Mouse (Mus musculus): ENCODE results near the gene Ier3. TPM values are rescaled to one million over a fixed set of nuclear protein-coding genes. Genes with fewer than 3 reads are reported as not detected.

The Ier3 gene
- total and polyA plus RNA-seq, 2 experiments from 2014 or later = 19.4 TPM

DNA sequence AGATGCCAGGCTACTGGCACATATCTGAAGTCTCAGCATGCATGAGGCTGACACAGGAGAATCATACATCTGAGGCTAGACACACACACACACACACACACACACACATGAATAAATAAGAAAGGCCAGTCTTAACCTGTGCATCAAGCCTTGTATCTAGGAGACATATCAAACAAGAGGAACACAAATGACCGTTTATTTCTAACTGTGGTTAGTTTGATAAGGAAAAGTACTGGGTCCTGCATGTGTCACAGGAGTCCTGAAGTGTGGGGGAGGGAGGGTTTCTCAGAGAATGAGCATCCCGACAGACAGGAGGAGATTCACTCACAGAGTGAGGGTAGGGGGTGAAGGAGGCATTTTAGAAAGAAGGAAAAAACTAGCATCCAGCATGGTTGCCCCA is 26.4 kb upstream of the Ier3 start:
- Histone ChIP-seq H3K9ac (replicated peaks; ENCODE audit: low read length) (no peak overlapping the region), H3K9me3 (ENCODE audit: low read length) (no peaks in the 10 kb centered on the region), H3K36me3 (ENCODE audit: insufficient read depth, low read length) (no peaks in the 10 kb centered on the region), H3K27ac (no peak overlapping the region), H3K4me1 (ENCODE audit: insufficient read depth, low read length) (no peaks in the 10 kb centered on the region), H3K4me2 (ENCODE audit: low read depth, low read length) (no peak overlapping the region), H3K4me3 (ENCODE audit: low read length) (no peak overlapping the region), H3K27me3 (ENCODE audit: insufficient read depth, low read length) (no peaks in the 10 kb centered on the region)
- no peak for ATAC-seq
- no peak for TF ChIP-seq CTCF (IDR thresholded peaks at IDR 0.05; ENCODE audit: low read depth)
- no peak for DNase-seq (ENCODE audit: low spot score)
- 55% methylated on average over 2 of the region's 2 CpGs for WGBS

DNA sequence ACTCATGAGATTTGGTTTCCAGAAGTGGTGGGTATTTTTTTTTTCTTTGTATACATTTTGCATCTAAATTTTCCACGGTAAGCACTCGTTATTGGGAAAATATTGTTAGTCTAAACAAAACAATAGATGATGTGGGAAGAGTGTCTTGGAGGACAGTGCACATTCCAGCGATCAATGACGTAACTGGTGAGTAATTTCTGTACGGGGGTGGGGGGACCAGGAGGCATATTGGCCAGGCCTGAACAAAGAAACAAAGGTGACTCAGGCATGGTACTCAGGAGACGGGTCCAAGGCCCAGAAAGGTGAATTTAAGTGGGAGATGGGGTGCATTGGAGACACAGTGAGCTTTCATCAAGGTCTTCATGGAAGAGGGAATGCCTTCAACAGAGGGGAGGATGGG is 25.8 kb upstream of the Ier3 start:
- H3K9ac ChIP-seq (replicated peaks; ENCODE audit: low read length) = no peak overlapping the region
- no peak overlapping the region for H3K27ac ChIP-seq
- ATAC-seq = no peak
- H3K4me1 ChIP-seq (ENCODE audit: insufficient read depth, low read length) = no peaks in the 10 kb centered on the region
- H3K4me3 ChIP-seq (ENCODE audit: low read length) = no peak overlapping the region
- TF ChIP-seq CTCF (IDR thresholded peaks at IDR 0.05; ENCODE audit: low read depth) = no peak
- H3K9me3 ChIP-seq (ENCODE audit: low read length) = no peaks in the 10 kb centered on the region
- no peaks in the 10 kb centered on the region for H3K27me3 ChIP-seq (ENCODE audit: insufficient read depth, low read length)
- DNase-seq (ENCODE audit: low spot score) = no peak
- no peaks in the 10 kb centered on the region for H3K36me3 ChIP-seq (ENCODE audit: insufficient read depth, low read length)
- no peak overlapping the region for H3K4me2 ChIP-seq (ENCODE audit: low read depth, low read length)
- WGBS = 69% methylated on average over 6 of the region's 6 CpGs

DNA sequence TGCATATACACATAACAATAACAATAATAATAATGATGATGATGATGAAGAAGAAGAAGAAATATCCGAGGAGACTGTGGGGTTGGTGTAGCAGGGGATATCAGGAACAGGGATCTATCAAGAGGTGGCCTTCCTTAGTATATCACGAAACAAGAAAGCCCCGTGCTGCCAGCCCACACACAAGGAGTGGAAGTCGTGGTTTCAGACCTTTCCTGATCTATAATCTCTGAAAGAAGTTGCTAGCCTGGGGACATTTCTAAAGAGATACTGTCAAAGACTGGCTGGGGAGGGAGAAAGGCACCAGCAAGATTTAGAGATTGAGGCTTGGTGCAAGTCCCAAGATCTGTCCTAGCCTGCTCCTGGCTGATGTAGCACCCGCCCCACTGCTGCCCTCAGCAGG is 24.6 kb upstream of the Ier3 start:
- H3K9me3 ChIP-seq (ENCODE audit: low read length) = no peaks in the 10 kb centered on the region
- H3K27me3 ChIP-seq (ENCODE audit: insufficient read depth, low read length) = no peaks in the 10 kb centered on the region
- no peak overlapping the region for H3K27ac ChIP-seq
- H3K4me3 ChIP-seq (ENCODE audit: low read length) = no peak overlapping the region
- no peak overlapping the region for H3K9ac ChIP-seq (replicated peaks; ENCODE audit: low read length)
- no peaks in the 10 kb centered on the region for H3K4me1 ChIP-seq (ENCODE audit: insufficient read depth, low read length)
- no peak overlapping the region for H3K4me2 ChIP-seq (ENCODE audit: low read depth, low read length)
- H3K36me3 ChIP-seq (ENCODE audit: insufficient read depth, low read length) = no peaks in the 10 kb centered on the region
- ATAC-seq = no peak
- 76% methylated on average over 5 of the region's 5 CpGs for WGBS
- no peak for DNase-seq (ENCODE audit: low spot score)
- no peak for TF ChIP-seq CTCF (IDR thresholded peaks at IDR 0.05; ENCODE audit: low read depth)

DNA sequence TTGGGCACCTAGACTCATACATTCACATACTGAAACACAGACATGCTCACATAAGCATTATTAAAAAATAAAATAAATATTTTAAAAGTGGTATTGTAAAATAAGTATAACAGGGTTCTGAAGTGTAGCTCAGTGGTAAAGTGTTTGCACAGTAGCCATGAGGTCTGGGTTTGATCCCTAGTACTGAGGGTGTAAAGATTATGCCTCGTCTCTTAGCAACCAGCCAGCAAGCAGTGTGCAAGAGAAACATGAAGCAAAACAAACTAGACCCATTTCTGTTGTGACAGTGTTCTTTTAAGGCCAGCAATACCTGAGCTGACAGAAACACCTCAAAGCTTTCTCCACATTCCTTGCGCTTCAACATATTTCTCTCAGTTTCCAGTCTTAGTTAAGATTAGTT is 20.6 kb upstream of the Ier3 start:
- no peak for DNase-seq (ENCODE audit: low spot score)
- ATAC-seq = no peak
- WGBS = 79% methylated on average over 2 of the region's 2 CpGs
- H3K9me3 ChIP-seq (ENCODE audit: low read length) = no peaks in the 10 kb centered on the region
- H3K27ac ChIP-seq = no peak overlapping the region
- no peak for TF ChIP-seq CTCF (IDR thresholded peaks at IDR 0.05; ENCODE audit: low read depth)
- no peaks in the 10 kb centered on the region for H3K27me3 ChIP-seq (ENCODE audit: insufficient read depth, low read length)
- no peak overlapping the region for H3K4me2 ChIP-seq (ENCODE audit: low read depth, low read length)
- no peak overlapping the region for H3K4me3 ChIP-seq (ENCODE audit: low read length)
- no peak overlapping the region for H3K9ac ChIP-seq (replicated peaks; ENCODE audit: low read length)
- no peaks in the 10 kb centered on the region for H3K4me1 ChIP-seq (ENCODE audit: insufficient read depth, low read length)
- H3K36me3 ChIP-seq (ENCODE audit: insufficient read depth, low read length) = no peaks in the 10 kb centered on the region

DNA sequence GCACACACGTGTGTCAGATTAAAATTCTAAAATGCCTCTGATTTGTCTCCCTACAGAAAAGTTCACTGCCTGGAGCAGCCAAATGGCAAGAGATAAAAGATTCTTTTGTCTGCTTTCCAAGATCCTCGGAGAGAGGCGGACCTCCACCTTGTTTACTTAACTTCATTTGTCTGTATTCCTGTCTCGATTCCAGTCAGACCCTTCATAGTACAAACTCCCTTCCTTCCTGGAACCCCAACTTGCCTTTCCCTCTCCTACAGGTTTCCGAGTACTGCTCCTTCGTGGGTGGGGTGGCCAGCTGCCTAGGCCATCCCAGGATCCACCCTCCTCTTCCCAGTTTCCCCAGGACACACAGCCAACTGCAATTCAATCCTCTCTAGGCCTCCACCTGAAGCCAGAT is 18.5 kb upstream of the Ier3 start:
- 37% methylated on average over 6 of the region's 6 CpGs for WGBS

DNA sequence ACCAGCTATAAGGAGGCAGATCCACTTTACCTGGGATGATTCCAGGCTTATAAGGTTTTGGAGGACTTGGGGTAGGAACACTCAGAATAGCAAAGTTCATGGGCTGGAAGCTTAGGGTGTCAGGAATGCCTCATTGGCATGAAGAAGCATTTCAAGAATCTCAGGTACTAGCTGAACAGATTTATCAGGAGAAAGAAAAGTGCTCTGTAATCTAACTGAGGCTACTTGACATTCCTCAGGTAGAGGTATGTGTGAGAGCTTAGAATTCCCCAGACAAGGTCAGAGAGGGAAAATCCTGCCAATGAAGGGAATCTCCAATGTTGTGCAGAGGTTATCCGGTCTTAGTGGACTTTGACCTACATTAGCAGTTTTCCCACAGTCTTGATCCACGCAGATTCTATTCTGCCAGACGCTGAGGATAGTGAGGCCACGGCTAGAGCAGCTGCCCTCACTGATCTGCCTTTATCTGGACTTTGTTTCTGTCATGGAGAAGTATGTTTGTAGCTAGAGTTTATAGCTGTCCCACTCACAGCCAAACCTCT is 17.6 kb upstream of the Ier3 start:
- H3K4me1 ChIP-seq (ENCODE audit: insufficient read depth, low read length) = no peaks in the 10 kb centered on the region
- ATAC-seq (no peak), DNase-seq (ENCODE audit: low spot score) (no peak)
- no peak overlapping the region for H3K9ac ChIP-seq (replicated peaks; ENCODE audit: low read length)
- no peaks in the 10 kb centered on the region for H3K9me3 ChIP-seq (ENCODE audit: low read length)
- H3K27ac ChIP-seq = no peak overlapping the region
- H3K4me2 ChIP-seq (ENCODE audit: low read depth, low read length) = no peak overlapping the region
- TF ChIP-seq CTCF (IDR thresholded peaks at IDR 0.05; ENCODE audit: low read depth) = no peak
- whole genome bisulfite sequencing = 81% methylated on average over 4 of the region's 4 CpGs
- no peaks in the 10 kb centered on the region for H3K27me3 ChIP-seq (ENCODE audit: insufficient read depth, low read length)
- H3K4me3 ChIP-seq (ENCODE audit: low read length) = no peak overlapping the region
- no peaks in the 10 kb centered on the region for H3K36me3 ChIP-seq (ENCODE audit: insufficient read depth, low read length)

More for the DNA sequence above, 18.5 kb upstream of the Ier3 start:
- H3K4me2 ChIP-seq (ENCODE audit: low read depth, low read length) = no peak overlapping the region
- no peaks in the 10 kb centered on the region for H3K27me3 ChIP-seq (ENCODE audit: insufficient read depth, low read length)
- H3K27ac ChIP-seq = no peak overlapping the region
- no peaks in the 10 kb centered on the region for H3K4me1 ChIP-seq (ENCODE audit: insufficient read depth, low read length)
- no peak for TF ChIP-seq CTCF (IDR thresholded peaks at IDR 0.05; ENCODE audit: low read depth)
- no peak overlapping the region for H3K4me3 ChIP-seq (ENCODE audit: low read length)
- no peak overlapping the region for H3K9ac ChIP-seq (replicated peaks; ENCODE audit: low read length)
- H3K9me3 ChIP-seq (ENCODE audit: low read length) = no peaks in the 10 kb centered on the region
- no peak for ATAC-seq
- DNase-seq (ENCODE audit: low spot score) = no peak
- no peaks in the 10 kb centered on the region for H3K36me3 ChIP-seq (ENCODE audit: insufficient read depth, low read length)

DNA sequence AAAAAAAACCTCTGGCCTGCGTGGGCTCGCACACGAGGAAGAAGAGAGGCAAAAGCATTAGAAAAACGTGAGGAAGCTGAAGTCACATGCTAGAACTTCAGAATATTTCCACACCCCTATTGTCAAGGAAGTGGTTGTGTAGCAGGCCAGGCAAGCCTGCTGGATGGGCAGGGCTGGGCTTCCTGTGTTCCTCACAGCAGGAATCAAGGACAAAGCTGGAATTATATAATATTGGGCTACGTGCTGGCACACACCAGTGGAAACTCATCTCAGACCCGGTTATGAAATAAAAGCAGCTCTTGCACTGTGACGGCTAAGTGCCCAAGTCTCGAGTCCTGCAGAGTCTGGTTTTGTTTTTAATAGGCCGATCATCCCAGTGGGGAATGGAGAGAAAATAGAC is 13.4 kb upstream of the Ier3 start:
- no peak overlapping the region for H3K9ac ChIP-seq (replicated peaks; ENCODE audit: low read length)
- H3K36me3 ChIP-seq (ENCODE audit: insufficient read depth, low read length) = no peaks in the 10 kb centered on the region
- WGBS = 54% methylated on average over 9 of the region's 9 CpGs
- H3K27me3 ChIP-seq (ENCODE audit: insufficient read depth, low read length) = no peaks in the 10 kb centered on the region
- no peak overlapping the region; the same call in 1 of the 2 replicates for H3K27ac ChIP-seq
- no peak for TF ChIP-seq CTCF (IDR thresholded peaks at IDR 0.05; ENCODE audit: low read depth)
- H3K9me3 ChIP-seq (ENCODE audit: low read length) = no peaks in the 10 kb centered on the region
- ATAC-seq (no peak), DNase-seq (ENCODE audit: low spot score) (no peak)
- no peak overlapping the region for H3K4me3 ChIP-seq (ENCODE audit: low read length)
- H3K4me1 ChIP-seq (ENCODE audit: insufficient read depth, low read length) = 0 out of 2 replicates have a peak, but pooled peaks cover 4% of the 10 kb centered on the region
- no peak overlapping the region for H3K4me2 ChIP-seq (ENCODE audit: low read depth, low read length)

All from hindbrain, postnatal 0 days (tissue).